Mouse (Mus musculus): Measurements from ENCODE around the gene Frmd4a. TPM values are rescaled to one million over a fixed set of nuclear protein-coding genes. Genes with fewer than 3 reads are reported as not detected.

Frmd4a gene
- total RNA-seq, 2 experiments from 2014 or later, result 216 to 254 TPM

DNA sequence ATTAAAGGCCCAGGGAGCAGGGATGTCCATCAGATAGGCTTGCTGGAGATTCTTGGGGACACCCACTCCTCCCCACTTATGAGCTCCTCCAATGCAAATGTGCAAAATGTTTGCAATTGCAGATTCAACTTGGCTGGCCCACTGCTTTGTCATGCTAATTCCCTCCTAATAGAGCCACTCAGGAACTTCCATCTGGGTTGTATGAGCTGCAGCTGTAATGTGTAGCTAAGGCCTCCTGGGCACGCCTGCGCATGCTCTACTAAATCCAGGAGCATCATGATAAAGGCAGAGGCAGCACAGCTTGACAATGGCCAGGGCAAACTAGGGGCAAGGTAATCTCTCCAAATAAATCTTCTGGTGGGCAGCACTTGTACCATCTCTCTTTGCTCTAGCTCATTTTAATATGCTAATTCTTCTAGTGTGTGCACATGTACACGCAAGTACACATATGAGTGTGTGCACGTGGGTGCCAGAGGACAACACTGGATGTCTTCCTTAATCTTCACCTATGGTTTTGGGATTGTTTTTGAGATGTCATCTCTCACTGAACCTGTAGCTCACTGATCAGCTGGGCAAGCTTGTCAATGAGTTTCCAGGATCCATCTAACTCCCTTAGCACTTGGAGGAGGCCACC lies 403.3 kb downstream of the Frmd4a start:
- intact Hi-C loops (cut with DNase I), result no loop called here
- DNase-seq, result no peak

DNA sequence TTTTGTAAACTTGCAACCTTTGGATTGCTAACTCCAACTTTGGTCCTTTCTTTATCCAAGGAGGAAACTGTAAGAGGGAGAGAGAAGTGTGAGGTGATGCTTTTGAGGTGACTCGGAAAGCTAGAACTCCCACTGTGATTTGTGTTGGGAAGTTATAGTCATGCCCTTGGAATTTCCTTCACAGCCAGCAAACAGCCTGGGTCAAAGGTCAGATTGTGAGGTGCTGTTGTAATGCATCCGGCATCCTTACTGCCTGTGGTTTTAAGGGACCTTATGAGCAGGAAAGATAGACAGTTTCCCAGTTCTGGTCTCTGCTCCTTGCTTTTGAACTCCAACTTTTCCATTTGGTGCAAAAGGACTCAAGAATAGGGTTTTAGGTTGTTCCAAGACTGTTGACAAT lies 404.2 kb downstream of the Frmd4a start:
- DNase-seq, result no peak
- intact Hi-C loops (cut with DNase I), result no loop called here

DNA sequence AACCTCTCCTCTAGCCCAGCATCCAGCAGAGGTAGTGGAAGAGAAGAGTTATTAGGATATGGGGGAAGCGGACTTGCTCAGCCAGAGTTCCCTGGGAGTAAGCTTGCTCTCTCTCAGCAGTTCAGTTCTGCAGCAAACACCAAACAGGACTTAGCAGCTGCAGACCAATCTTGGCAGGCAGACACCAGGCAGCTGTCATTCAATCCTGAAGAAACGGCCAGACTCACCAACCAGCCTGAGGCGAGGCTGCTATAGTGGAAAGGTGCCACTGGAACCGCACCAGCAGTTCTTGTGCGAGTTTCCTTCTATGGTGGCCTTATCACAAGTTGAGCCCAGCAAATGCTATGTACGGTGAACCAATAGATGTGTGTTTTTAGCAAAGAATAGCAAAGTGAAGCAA lies 406.4 kb downstream of the Frmd4a start:
- intact Hi-C loops (cut with DNase I), result no loop called here
- peak; percentile 58 for DNase-seq

DNA sequence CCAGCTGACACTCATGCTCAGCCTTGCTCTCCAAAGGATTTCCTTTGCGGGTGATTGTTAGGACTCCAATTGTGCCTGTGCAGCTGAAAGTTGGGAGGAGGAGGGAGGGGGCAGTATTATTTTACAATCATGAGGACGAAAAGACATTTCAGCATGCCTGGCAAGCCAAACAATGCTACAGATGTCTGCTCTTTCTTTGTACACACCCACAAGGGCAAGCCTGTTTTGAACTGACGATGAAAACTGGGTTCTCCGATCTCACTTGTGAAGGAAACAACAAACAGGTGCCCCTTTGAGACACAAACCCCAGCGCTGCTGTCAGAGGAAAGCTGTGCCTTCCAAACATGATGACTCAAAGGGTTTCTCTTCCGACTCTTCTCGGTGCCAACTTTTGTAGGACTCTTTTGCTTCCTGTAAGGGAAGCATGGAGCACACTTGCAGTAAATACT lies 410.9 kb downstream of the Frmd4a start:
- DNase-seq, result no peak
- intact Hi-C loops (cut with DNase I), result no loop called here

DNA sequence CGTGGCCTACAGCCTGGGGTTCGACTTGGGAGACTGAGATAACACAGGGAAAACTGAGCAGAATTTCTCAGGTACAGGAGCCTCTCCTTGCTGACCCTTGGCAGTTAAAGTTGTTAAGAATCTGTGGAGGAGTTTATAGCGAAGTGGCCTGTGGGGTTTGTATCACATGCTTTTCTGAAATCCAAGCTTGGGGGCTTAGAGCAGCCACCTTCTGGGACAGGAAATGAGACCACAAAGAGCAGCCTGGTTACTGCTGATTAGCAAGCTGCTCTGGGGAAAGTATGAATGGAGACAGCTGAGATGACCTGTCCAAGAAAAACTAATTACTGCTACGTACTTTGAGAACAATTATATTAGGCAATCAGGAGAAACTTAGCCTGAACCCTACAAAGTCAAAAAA lies 415.6 kb downstream of the Frmd4a start:
- DNase-seq, result no peak
- intact Hi-C loops (cut with DNase I), result no loop called here

DNA sequence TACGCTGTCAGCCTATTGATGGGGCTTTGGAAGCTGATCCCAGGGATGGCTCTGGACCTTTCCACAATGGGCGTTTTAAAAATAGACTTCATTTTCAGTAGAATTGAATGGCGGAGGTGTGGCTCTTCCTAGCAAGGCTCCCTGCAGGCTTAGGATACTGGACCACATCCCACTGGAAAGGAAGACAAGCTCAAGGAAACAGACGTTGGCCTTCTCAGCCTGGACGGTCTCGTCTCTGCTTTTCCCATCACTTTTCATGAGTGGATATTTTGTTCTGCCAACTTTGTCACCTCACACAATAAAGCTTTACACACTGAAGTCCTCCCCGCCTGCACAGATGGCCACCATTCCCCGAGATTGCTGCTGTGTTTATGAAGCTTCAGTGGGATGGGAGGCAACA lies 417.5 kb downstream of the Frmd4a start:
- intact Hi-C loops (cut with DNase I), result no loop called here
- no peak for DNase-seq

DNA sequence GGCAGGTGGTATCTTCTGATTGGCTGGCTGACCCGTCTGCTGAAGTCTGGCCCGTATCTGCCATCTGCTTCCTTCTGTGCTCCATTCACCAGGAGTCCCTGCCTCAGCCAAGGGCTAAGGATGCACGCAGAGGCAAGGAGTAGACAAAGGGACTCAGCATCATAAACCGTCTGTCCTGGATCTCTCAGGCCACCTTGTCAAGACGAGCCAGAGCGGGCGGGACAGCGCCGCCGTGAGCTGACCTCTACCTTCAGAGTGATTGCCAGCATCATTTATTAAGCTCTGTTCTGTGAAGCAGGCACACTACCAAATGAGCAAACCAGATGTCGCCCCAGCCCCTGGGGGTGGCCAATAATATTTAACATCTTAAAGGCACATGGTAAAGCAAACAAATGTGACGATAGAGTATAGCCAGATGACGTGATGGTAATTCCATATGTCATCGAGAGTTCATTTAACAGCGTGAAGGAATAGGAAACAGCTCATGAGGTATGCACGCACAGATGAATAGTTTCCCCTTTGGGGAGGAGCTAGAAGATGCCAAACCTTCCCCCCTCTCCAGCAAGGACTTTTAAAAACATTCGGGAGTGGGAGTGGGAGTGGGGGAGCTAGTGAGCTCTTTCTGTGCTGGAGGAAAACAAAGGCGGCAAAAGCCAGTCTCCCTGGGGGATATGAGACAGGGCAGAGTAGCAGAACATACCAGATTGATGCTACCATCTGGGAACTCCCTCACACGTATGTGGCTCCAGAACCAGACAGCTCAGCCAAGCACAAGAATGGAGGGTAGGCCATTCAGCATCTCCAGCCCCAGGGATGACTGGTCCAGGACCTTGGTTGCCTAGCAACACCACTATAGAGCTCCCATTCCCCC lies 419.1 kb downstream of the Frmd4a start:
- intact Hi-C loops (cut with DNase I), result no loop called here
- peak; percentile 87 for DNase-seq

DNA sequence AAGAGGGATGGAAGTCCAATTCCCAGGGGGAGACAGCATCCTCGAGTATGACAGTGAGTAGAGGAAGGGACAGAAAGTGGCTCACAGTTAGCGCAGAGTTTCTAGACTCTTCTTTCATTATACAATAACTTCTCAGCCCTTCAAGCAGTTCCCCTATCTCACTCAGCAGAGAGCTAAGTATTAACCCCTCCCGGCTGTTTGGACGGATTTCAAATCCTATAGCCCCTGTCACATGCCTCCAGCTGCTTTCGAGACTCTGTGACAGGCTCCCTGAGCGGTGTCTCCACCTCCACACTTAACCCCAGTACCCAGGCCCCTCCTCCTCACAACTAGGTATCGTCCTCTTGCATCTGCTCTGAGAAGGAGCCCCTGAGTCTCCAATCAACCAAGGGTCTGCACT lies 421.2 kb downstream of the Frmd4a start:
- intact Hi-C loops (cut with DNase I), result no loop called here
- no peak for DNase-seq

DNA sequence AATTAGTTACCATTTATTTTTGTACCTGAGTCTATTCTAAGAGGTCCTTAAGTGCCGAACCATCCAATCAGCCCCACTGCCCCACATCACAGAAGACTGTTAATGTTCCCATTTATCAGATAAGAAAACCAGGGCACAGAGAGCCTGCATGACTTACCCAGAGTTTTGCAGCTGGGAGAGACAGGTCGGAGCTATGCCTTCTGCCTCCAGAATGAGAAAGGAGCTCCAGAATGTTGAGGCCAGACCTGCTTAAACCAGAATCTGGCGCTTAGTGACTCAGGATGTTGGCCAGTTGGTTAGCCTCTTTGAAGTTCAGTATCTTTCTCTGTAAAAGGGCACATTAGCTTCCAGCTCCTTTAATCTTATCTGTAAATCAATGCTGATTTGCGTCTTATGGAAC lies 422.4 kb downstream of the Frmd4a start:
- intact Hi-C loops (cut with DNase I), result no loop called here

DNA sequence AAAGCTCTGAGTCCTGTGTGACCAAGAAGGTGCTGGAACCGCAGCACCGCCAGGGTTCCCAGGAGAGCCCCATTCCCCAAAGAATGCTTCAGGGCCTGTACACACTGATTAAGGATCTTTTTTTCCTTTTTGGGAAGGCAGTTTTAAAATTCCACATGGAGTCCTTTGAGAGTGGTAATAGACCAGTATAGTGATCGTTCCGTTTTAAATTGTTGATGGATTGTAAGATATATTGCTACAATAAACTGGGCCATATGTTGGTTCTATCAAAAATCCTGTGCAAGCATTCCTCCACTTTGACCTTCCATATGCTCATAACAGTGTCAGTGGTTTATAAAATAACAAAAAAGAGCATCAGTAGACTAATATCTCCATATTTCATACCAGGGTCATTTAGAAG lies 424.3 kb downstream of the Frmd4a start:
- DNase-seq, result no peak
- intact Hi-C loops (cut with DNase I), result no loop called here

More for the DNA sequence above, 422.4 kb downstream of the Frmd4a start:
- no peak for DNase-seq

DNA sequence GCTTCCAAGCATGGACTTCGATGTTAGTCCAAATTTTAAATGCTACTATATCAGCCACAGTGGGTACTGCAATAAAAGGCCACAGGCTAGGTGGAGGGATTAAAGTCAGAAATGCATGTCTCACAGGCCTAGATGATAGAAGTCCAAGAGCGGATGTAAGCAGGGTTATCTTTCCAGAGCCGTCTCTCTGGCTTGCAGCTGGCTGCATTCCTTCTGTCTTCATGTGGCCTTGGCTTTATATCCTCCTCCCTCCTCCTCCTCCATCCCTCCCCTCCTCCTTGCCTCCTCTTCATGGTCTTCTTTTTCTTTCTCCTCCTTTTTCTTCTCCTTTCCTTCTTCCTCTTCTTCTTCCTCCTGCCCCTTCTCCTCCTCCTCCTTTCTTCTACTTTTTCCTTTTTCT lies 427.2 kb downstream of the Frmd4a start:
- no peak for DNase-seq
- intact Hi-C loops (cut with DNase I), result no loop called here

DNA sequence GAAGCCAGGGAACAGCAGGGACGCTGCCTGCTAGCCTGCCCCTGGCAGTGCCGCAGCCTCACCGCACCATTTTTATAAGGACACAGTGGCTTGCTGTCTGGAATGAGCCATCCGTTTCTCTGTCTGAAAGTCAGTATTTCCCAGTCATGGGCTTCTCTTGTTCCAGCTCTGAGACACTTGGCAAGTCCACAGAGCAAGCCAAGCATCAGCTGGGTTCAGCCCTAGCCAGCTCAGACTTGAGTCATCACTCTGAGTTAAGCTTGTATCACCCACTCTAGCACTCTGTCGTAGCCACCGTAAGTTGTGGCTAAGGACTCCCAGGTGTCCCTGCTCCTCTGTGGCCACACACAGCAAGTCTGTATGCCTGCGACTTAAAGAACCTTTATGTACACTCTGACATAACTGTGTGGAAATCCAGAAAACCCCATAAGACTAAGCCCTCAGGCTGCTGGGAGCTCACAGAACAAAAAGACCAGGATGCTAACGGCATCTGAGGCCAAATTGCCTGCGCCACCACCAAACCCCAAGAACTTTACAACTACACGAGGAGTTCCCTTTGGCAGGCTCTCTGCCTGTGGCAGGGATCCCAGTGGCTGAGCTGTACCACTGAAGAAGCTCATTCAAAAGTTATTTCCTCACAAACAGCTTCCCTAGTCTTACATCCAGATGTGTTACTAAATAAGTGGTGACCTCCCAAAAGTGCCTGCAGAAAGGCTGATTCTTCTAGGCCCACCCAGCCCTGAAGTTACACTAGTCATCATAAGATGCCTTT lies 428.3 kb downstream of the Frmd4a start:
- peak; percentile 54 for DNase-seq
- intact Hi-C loops (cut with DNase I), result no loop called here

DNA sequence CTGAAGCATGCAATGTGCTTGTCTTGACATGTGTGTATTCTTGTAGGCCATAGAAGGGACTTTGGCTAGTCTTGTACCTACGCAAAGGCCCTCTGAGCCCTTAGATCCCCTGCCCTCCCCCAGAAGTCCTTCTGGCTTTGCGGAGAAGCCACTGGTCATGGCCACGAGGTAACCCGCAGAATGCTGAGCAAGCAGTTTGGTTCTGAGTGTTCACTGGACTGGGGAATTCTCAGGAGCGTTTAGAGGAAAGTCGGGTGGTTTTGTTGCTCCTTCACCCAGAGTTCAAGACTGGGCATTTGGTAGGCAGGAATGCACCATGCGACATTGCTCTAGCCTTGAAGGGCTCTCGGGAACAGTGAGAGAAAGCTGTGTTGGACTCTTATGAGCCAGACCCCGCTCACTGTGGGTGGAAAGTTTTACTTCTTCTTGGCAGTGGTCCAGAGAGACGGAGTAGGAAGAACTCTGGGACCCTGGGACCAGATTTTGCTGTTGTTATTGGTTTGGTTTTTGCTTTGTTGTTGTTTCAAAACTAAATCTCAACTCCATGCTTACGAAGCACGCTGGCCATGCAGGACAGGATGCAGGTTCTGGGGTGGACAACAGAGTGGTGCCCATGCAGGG lies 432.5 kb downstream of the Frmd4a start:
- no peak for DNase-seq
- intact Hi-C loops (cut with DNase I), result no loop called here

DNA sequence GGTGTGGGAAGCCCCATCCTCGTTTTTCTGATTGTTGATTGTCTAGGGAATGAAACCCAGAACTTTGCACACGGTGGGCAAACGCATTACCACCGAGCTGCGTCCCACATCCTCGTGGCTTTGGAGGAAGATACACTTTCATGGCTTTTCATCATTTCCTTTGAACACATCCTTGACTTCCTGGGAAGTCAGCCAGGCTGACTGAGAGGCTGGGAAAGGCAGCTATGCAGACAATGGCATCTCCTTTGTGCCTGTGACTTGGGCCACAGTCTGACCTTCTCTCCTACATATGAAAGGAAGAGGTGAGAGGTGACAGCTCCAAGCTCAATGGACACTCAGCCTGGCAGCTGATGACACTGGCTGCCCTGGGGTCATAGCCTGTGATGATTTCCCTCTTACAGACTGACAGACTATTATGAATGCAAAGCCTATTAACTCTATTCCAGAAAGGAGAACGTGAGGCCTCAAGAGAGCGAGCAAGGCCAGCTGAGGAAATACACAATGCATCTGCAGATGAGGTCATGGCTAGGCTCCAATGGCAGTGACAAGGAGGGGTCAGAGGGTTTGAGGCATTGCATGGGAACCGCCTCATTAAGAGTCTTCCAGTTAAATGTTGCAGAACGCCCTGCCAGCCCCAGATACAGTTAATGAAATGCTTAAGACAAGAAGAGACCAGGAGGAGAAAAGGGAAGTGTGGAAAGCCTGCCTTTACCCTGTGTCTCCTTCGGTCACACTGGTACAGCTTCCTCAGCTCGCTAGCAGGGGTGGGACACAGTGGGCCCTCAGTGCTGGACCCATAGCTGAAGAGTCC lies 435.3 kb downstream of the Frmd4a start:
- intact Hi-C loops (cut with DNase I), result no loop called here
- DNase-seq, result no peak

DNA sequence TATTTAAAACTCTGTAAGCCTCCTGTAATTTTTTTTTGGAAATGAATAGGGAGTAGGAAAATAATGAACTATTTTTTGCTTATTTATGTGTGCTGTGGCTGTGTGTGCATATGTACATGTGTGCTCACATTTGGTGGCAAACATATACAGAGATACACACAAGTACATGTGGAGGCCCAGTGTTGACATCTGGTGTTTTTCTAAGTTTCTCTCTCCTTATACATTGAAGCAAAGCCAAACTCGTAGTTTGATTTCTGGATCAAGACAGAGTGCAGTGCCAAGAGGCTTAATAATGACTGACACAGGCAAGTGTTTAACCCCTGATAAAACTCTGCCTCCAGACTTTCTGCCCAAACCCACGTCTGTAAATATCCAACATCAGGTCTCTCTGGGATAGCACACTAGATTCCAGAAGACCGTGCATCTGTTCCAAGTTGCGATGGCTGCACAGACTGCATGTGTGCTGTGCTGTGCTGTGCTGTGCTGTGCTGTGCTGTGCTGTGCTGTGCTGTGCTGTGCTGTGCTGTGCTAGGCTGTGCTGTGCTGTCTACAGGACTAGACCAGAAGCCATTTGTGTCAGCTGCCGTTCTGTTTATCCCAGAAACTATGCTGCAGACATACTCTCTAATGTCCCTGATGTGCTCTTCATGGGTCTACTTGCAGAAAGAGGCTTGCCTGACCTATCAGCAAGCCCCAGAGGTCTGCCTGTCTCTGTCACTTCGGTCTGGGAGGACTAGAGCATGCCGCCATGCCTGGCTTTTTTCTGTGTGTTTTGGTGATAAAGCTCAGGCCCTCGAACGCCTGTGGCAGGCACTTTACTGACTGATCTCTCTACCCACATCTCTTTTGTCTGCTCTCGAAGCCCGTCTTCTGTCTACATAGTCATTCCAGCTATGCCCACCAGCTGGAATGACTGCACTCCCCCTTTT lies 437.8 kb downstream of the Frmd4a start:
- no peak for DNase-seq
- intact Hi-C loops (cut with DNase I), result no loop called here

DNA sequence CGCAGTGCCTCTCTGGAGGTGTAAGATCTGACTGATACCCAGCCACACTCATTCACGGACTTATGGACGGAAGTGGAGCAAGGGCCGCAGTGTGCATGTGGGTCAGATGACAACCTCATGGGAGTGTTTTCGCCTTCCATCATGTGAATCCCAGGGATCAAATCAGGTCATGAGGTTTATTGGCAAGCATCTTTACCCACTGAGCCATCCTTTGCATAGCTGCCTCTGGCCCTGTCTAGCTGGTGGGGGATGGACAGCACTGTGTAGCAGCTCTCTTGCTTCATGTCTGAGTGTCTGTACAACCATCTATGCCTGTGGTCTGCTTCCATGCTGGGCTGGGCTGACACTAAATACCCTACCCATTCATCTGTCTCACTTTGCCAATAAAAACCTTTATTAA lies 443.4 kb downstream of the Frmd4a start:
- intact Hi-C loops (cut with DNase I), result no loop called here
- DNase-seq, result no peak

DNA sequence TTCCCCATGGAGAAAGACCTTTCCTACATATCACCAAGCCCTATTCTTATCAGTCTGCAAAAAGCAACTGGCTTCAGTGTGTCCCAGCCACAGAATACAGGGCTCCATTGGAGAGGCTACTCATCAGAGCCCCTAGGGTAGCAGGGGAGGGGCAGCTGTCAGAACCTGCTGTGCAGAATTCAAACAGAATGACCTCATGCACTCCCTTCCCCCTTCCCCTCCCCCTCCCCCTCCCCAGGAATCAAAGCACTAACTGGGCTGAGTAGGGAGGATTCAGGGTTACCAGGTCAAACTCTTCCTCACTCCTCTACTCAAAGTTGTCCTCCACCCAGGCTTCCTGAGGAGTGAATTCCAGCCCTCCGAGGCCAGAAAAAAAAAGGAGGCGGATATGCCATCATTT lies 444.0 kb downstream of the Frmd4a start:
- intact Hi-C loops (cut with DNase I), result no loop called here
- DNase-seq, result no peak

DNA sequence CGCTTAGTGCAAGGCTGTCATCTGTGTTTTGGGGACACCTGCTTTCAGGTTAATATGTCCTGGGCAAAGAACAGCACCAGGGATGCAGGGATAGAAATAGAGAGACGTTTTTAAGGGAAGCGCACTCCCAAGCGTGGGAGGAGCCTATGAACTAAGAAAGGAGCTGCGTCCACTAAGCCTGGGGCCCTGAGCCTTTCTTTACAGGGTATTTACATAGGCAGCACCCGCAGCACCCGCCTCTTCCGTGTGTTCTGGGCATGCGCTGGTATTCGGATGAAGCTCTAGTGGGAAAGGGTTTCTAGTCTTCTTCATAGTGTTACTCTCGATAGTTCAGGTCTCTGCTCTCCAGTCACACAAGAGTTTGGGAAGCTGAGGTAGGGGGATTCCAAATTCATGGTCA lies 445.0 kb downstream of the Frmd4a start:
- intact Hi-C loops (cut with DNase I), result no loop called here
- no peak for DNase-seq

DNA sequence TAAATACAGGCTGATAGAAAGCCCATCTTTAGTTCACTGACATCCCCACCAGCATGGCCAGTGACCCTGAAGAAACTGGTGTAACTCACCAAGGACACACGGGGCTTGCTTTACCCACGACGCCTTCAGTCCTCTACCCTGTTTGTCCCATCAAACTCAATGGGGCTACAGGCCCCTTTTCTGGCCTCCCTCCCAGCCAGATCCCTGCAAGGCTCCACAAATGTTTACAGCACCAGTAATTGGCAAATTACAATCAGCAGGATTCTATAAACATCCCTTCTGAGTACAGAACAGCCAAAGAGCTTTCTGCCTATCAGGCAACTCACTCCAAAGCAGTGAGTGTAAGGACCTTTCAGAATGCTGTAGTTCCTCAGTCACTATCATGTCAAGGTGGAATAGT lies 448.6 kb downstream of the Frmd4a start:
- no peak for DNase-seq
- intact Hi-C loops (cut with DNase I), result no loop called here

Data from left cerebral cortex, postnatal 4 days (tissue).